Mouse (Mus musculus) testis, adult 2 months (tissue): ENCODE measurements around the gene Unc45a.

Experiments used
- CTCF ChIP-seq: fragments of 200-500 bp; IDR thresholded peaks from 2 replicates; pipeline ENCODE4 v1.5.1; 2012; ENCODE audit warnings: low read depth, mild to moderate bottlenecking, inconsistent platforms, low read length, moderate library complexity; ENCODE audit not compliant: control insufficient read depth, insufficient read depth, insufficient replicate concordance
- POLR2A ChIP-seq: fragments of 200-500 bp; IDR thresholded peaks from 2 replicates; pipeline ENCODE4 v1.6.1; 2012; ENCODE audit warnings: low read depth, mild to moderate bottlenecking, inconsistent platforms, low read length, moderate library complexity; ENCODE audit not compliant: control insufficient read depth

DNA sequence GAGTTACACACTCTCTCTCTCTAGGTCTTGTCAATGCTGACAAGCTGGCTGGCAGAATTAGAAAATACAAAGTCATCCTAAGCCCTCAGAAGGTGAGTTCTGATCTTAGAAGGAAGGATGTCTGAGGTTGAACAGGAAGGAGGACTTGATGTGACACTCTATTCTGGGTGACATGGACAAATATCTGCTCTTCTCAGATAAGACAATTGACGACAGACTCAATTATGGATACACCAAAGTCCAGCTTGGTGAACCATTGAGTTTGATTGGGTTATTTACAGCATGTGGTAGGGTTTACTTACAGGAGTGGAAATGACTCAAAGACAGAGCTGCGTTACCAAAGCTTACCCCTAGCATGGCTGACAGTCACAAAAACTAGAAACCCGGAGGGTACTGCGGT is 64.4 kb downstream of the Unc45a start:
- TF ChIP-seq CTCF: no peak
- no peak for TF ChIP-seq POLR2A
